Mouse (Mus musculus): ENCODE measurements at regions not wholly inside any gene's neighbourhood (a gene's known extent, or its start where the extent isn't known, plus 50 kb on each side); places are given as distances from the start of the nearest gene placed in this dataset.
"Not testable (repeated sequence)": the region's sequence is repeated elsewhere in the genome, so short reads cannot be mapped to it uniquely, and the experiment has no call there.

- Histone ChIP-seq H3K4me3 (ENCODE audit: insufficient read depth, low read length) (no peak overlapping the region), H3K4me1 (ENCODE audit: control insufficient read depth, insufficient read depth, low read length) (0 out of 2 replicates have a peak, but pooled peaks cover 4% of the 10 kb centered on the region), H3K27ac (ENCODE audit: insufficient read depth, low read length) (no peak overlapping the region)
- no peak for TF ChIP-seq POLR2A (IDR thresholded peaks at IDR 0.05; ENCODE audit: low read depth, low read length)
- TF ChIP-seq CTCF (IDR thresholded peaks at IDR 0.05; ENCODE audit: borderline replicate concordance, insufficient read depth, low read length) = no peak
Observed at GRCm38 (mm10) chr13:97356923-97357807, 116.3 kb downstream of the Enc1 start.

GRCm38 (mm10) chr13:97355411-97355810 is 114.5 kb downstream of the Enc1 start:
- not testable (repeated sequence) for H3K4me1 ChIP-seq (ENCODE audit: control insufficient read depth, insufficient read depth, low read length); H3K4me3 ChIP-seq (ENCODE audit: insufficient read depth, low read length); H3K27ac ChIP-seq (ENCODE audit: insufficient read depth, low read length)

GRCm38 (mm10) chr13:97347696-97348095 is 106.8 kb downstream of the Enc1 start:
- Histone ChIP-seq H3K4me3 (ENCODE audit: insufficient read depth, low read length) (no peak overlapping the region), H3K4me1 (ENCODE audit: control insufficient read depth, insufficient read depth, low read length) (no peaks in the 10 kb centered on the region), H3K27ac (ENCODE audit: insufficient read depth, low read length) (no peak overlapping the region)
- TF ChIP-seq CTCF (IDR thresholded peaks at IDR 0.05; ENCODE audit: borderline replicate concordance, insufficient read depth, low read length) (no peak), POLR2A (IDR thresholded peaks at IDR 0.05; ENCODE audit: low read depth, low read length) (no peak)

- Histone ChIP-seq H3K4me1 (ENCODE audit: control insufficient read depth, insufficient read depth, low read length) (no peaks in the 10 kb centered on the region), H3K27ac (ENCODE audit: insufficient read depth, low read length) (no peak overlapping the region), H3K4me3 (ENCODE audit: insufficient read depth, low read length) (no peak overlapping the region)
- TF ChIP-seq CTCF (IDR thresholded peaks at IDR 0.05; ENCODE audit: borderline replicate concordance, insufficient read depth, low read length) = no peak
- no peak for TF ChIP-seq POLR2A (IDR thresholded peaks at IDR 0.05; ENCODE audit: low read depth, low read length)
Observed at GRCm38 (mm10) chr13:97341218-97341889, 100.4 kb downstream of the Enc1 start.

DNA sequence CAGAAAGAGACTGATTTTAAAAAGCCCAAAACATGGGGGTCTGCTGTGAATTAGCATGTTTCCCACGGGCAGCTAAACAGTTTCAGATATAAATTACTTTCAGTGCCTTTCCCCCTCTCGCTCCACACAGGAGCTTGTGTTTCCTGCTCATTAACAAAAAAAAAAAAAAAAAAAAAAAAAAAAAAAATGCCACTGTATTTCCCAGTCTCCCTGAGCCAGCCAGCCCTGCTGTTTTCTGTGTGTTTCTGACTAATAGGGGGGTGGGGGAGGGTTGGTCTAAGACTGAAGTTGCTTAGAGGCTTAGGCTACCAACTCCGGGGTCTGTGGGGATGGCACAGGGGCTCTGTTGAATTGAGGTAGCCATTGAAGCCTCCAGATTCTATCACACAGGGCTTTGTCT is 97.0 kb downstream of the Enc1 start:
- no peak overlapping the region for H3K27ac ChIP-seq (ENCODE audit: insufficient read depth, low read length)

GRCm38 (mm10) chr13:97337296-97337731 is 96.4 kb downstream of the Enc1 start:
- Histone ChIP-seq H3K4me1 (ENCODE audit: control insufficient read depth, insufficient read depth, low read length) (no peaks in the 10 kb centered on the region), H3K27ac (ENCODE audit: insufficient read depth, low read length) (no peak overlapping the region), H3K4me3 (ENCODE audit: insufficient read depth, low read length) (no peak overlapping the region)
- TF ChIP-seq CTCF (IDR thresholded peaks at IDR 0.05; ENCODE audit: borderline replicate concordance, insufficient read depth, low read length) = no peak
- TF ChIP-seq POLR2A (IDR thresholded peaks at IDR 0.05; ENCODE audit: low read depth, low read length) = no peak

More for the DNA sequence above, 97.0 kb downstream of the Enc1 start:
- Histone ChIP-seq H3K4me3 (ENCODE audit: insufficient read depth, low read length) (no peak overlapping the region), H3K4me1 (ENCODE audit: control insufficient read depth, insufficient read depth, low read length) (no peaks in the 10 kb centered on the region)
- TF ChIP-seq POLR2A (IDR thresholded peaks at IDR 0.05; ENCODE audit: low read depth, low read length) = no peak
- no peak for TF ChIP-seq CTCF (IDR thresholded peaks at IDR 0.05; ENCODE audit: borderline replicate concordance, insufficient read depth, low read length)

- no peaks in the 10 kb centered on the region for H3K4me1 ChIP-seq (ENCODE audit: control insufficient read depth, insufficient read depth, low read length)
- H3K27ac ChIP-seq (ENCODE audit: insufficient read depth, low read length) = no peak overlapping the region
- TF ChIP-seq CTCF (IDR thresholded peaks at IDR 0.05; ENCODE audit: borderline replicate concordance, insufficient read depth, low read length) (no peak), POLR2A (IDR thresholded peaks at IDR 0.05; ENCODE audit: low read depth, low read length) (no peak)
- H3K4me3 ChIP-seq (ENCODE audit: insufficient read depth, low read length) = no peak overlapping the region
Observed at GRCm38 (mm10) chr13:97333801-97334534, 93.1 kb downstream of the Enc1 start.

- no peak overlapping the region for H3K4me3 ChIP-seq (ENCODE audit: insufficient read depth, low read length)
- H3K4me1 ChIP-seq (ENCODE audit: control insufficient read depth, insufficient read depth, low read length) = no peaks in the 10 kb centered on the region
- no peak overlapping the region for H3K27ac ChIP-seq (ENCODE audit: insufficient read depth, low read length)
- TF ChIP-seq CTCF (IDR thresholded peaks at IDR 0.05; ENCODE audit: borderline replicate concordance, insufficient read depth, low read length) = no peak
- no peak for TF ChIP-seq POLR2A (IDR thresholded peaks at IDR 0.05; ENCODE audit: low read depth, low read length)
Observed at GRCm38 (mm10) chr13:97331072-97331471, 90.2 kb downstream of the Enc1 start.

DNA sequence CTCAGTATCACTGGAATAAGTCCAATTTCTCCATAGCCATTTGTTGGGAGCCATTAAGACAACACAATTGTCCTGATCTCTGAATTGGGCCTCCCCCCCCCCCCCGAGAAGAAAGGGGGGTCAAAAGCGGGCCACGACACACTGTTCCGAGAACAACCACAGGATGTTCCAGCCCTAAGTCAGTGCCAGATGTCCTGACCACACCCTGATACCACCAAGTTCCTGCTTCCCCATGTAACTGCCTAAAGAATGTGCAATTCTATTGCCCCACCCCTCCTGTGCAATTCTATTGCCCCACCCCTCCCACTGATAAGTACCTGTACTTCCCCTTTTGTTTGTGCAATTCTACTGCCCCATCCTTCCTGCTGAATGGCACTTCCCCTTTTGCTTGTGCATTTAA is 80.4 kb downstream of the Enc1 start:
- not testable (repeated sequence) for H3K27ac ChIP-seq (ENCODE audit: insufficient read depth, low read length); H3K4me1 ChIP-seq (ENCODE audit: control insufficient read depth, insufficient read depth, low read length); H3K4me3 ChIP-seq (ENCODE audit: insufficient read depth, low read length)

DNA sequence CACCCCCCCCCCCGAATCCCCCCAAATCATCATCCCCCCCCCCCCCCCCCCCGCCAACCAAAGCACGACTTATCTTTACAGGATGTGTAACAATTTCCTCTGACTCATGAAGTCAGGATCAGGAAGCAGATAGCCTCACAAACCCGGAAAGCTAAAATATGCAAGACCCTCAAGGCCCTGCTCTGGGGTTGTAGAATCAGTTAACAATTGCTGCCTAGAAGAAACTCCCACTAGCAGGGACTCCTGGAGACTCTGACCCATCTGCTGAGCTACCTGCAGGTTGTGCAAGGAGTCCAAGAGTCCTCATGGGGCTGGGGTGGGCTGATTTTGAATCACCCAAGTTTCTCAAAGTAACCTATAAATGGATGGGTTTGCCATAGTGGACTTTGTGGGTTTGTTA is 79.9 kb downstream of the Enc1 start:
- Histone ChIP-seq H3K4me1 (ENCODE audit: control insufficient read depth, insufficient read depth, low read length) (no peaks in the 10 kb centered on the region), H3K4me3 (ENCODE audit: insufficient read depth, low read length) (no peak overlapping the region), H3K27ac (ENCODE audit: insufficient read depth, low read length) (no peak overlapping the region)
- TF ChIP-seq CTCF (IDR thresholded peaks at IDR 0.05; ENCODE audit: borderline replicate concordance, insufficient read depth, low read length) = no peak
- no peak for TF ChIP-seq POLR2A (IDR thresholded peaks at IDR 0.05; ENCODE audit: low read depth, low read length)
